Mouse (Mus musculus) heart, postnatal 0 days (tissue): Measurements from ENCODE around the gene Olfr1118. TPM values are rescaled to one million over a fixed set of nuclear protein-coding genes. Genes with fewer than 3 reads are reported as not detected.
A peak's percentile ranks its signal among the peaks of the same experiment; 100 is the strongest.
"Not testable (repeated sequence)": the region's sequence is repeated elsewhere in the genome, so short reads cannot be mapped to it uniquely, and the experiment has no call there.

ENCODE experiments used
- ATAC-seq: fragments of 200-750 bp; cut with Nextera tagmentation; 2 replicates; pipeline ENCODE4 v1.8.0; 2017; ENCODE audit warnings: low read depth, moderate number of reproducible peaks, moderate library complexity; ENCODE audit not compliant: insufficient read depth
- DNase-seq: peaks from one replicate; pipeline ENCODE4 v3.0.0-alpha.2; 2016; ENCODE audit warnings: low spot score
- H3K27ac ChIP-seq: fragments of 300-500 bp; sonication (generic); 2 replicates; pipeline ENCODE4 v1.5.1; 2014; ENCODE audit warnings: low read depth, mild to moderate bottlenecking
- H3K27me3 ChIP-seq: fragments of 300-500 bp; sonication (generic); 2 replicates; pipeline ENCODE4 v1.6.1; 2014; ENCODE audit warnings: low read length, mixed read lengths; ENCODE audit not compliant: control insufficient read depth, insufficient read depth
- H3K36me3 ChIP-seq: fragments of 300-500 bp; sonication (generic); replicated peaks from 2 replicates; pipeline ENCODE4 v1.6.1; 2014; ENCODE audit warnings: low read length, mixed read lengths; ENCODE audit not compliant: control insufficient read depth, insufficient read depth
- H3K4me1 ChIP-seq: fragments of 300-500 bp; sonication (generic); 2 replicates; pipeline ENCODE4 v1.6.1; 2014; ENCODE audit warnings: antibody characterized with exemption; ENCODE audit not compliant: control insufficient read depth, insufficient read depth
- H3K4me2 ChIP-seq: fragments of 300-500 bp; sonication (generic); 2 replicates; pipeline ENCODE4 v1.6.1; 2014; ENCODE audit warnings: low read depth, mild to moderate bottlenecking, low read length, moderate library complexity
- H3K4me3 ChIP-seq: fragments of 300-500 bp; sonication (generic); 2 replicates; pipeline ENCODE4 v1.5.1; 2014; ENCODE audit warnings: low read depth, low read length
- H3K9ac ChIP-seq: fragments of 300-500 bp; sonication (generic); replicated peaks from 2 replicates; pipeline ENCODE4 v1.6.1; 2014; ENCODE audit warnings: low read depth, low read length, mixed read lengths
- H3K9me3 ChIP-seq: fragments of 300-500 bp; sonication (generic); replicated peaks from 2 replicates; pipeline ENCODE4 v1.6.1; 2016; ENCODE audit warnings: low read length; ENCODE audit not compliant: control insufficient read depth
- CTCF ChIP-seq: IDR thresholded peaks from 2 replicates; pipeline ENCODE4 v1.5.1; 2016; ENCODE audit warnings: antibody characterized with exemption, control low read depth, low read depth
- EP300 ChIP-seq: IDR thresholded peaks from 2 replicates; pipeline ENCODE4 v1.6.1; 2016; ENCODE audit warnings: antibody characterized with exemption, low read depth
- WGBS: fragments of 180-500 bp; shearing (Covaris S2); extraction: QIAGEN DNeasy Blood & Tissue Kit; methylation state at CpG from one replicate; pipeline ENCODE4 v1.1.7; 2014; 5-methylcytosine and 5-hydroxymethylcytosine counted together
- polyA plus RNA-seq: library from polyadenylated mRNA; unstranded; fragments of >200 nt; fragmentation: Nextera tagmentation; extraction: Ambion mirVana; gene quantifications from 2 replicates; pipeline ENCODE4 v1.2.1, GENCODE M21; 2015
- total RNA-seq: library from RNA; depleted of rRNA; stranded (reverse); fragments of >200 nt; gene quantifications from 2 replicates; pipeline ENCODE4 v1.2.3, GENCODE M21; 2014; ENCODE audit warnings: low replicate concordance; rRNA removed

Olfr1118 gene
- total RNA-seq (not detected in 2 replicates), polyA plus RNA-seq (not detected in 2 replicates)

DNA sequence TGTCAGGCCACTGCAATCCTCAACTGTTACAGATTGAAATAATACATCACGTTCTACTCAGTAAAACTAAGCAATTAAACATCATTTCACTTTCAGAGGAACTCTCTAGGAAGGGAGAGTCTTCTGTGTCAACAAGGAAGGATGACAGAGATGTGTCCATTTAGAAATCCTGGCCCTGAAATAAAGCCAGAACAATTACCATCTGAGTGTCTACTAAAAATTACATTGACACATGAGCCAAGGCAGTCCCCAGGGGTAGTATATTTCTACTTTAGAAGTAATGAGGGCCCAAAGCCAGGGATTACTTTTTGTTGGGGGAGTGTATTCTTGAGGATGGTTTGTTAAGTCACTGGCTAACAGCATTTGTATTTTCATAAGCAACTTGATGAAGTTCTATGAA lies at the start of gene Olfr1118:
Olfr1118 (plus strand) TSS at position 301 of the 400 bp plus-strand sequence.
- H3K9ac ChIP-seq, result no peak within 1 kb of the TSS
- TF ChIP-seq EP300 (no peak), CTCF (no peak)
- no peak within 1 kb of the TSS for H3K27ac ChIP-seq
- 50% methylated on average over 1 of the region's 1 CpGs for WGBS
- ATAC-seq (no peak), DNase-seq (no peak)
- H3K36me3 ChIP-seq, result no peaks in the 10 kb centered on the region
- no peaks in the 10 kb centered on the region for H3K27me3 ChIP-seq
- no peaks in the 10 kb centered on the region for H3K9me3 ChIP-seq
- H3K4me3 ChIP-seq, result no peak within 1 kb of the TSS
- H3K4me2 ChIP-seq, result no peak within 1 kb of the TSS
- no peaks in the 10 kb centered on the region for H3K4me1 ChIP-seq

DNA sequence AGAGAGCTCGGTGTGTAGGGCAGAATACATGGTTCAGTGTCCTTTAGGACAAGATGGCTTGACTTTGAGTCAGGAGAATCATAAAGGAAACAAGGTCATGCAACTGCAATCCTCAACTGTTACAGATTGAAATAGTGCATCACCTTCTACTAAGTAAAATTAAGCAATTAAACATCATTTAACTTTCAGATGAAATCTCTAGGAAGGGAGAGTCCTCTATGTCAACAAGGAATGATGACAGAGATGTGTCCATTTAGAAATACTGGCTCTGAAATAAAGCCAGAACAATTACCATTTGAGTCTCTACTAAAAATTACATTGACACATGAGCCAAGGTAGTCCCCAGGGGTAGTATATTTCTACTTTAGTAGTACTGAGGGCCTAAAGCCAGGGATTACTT lies 40.1 kb upstream of the Olfr1118 start, which contains the start of gene Olfr1116:
Olfr1116 (plus strand) TSS at position 301 of the 400 bp plus-strand sequence.
- no peaks in the 10 kb centered on the region for H3K4me1 ChIP-seq
- no peak within 1 kb of the TSS for H3K27ac ChIP-seq
- no peak within 1 kb of the TSS for H3K4me2 ChIP-seq
- 67% methylated on average over 1 of the region's 1 CpGs for WGBS
- no peak for TF ChIP-seq CTCF
- no peak for TF ChIP-seq EP300
- DNase-seq (no peak), ATAC-seq (no peak)
- no peaks in the 10 kb centered on the region for H3K9me3 ChIP-seq
- no peaks in the 10 kb centered on the region for H3K36me3 ChIP-seq
- no peaks in the 10 kb centered on the region for H3K27me3 ChIP-seq
- H3K9ac ChIP-seq, result no peak within 1 kb of the TSS
- H3K4me3 ChIP-seq, result no peak within 1 kb of the TSS

DNA sequence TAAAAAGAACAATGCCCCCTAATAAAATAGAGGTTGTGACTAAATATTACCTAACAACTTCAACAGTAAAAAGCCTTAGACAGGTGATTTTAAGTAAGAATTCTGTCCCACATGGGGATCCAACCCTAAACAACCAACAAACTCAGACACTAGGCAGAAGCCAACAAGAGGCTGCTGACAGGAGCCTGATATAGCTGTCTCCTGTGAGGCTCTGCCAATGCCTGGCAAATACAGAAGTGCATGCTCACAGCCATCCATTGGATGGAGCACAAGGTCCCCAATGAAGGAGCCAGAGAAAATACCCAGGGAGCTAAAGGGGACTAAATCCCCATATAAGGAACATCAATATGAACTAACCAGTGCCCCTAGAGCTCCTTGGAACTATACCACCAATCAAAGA lies 13.4 kb upstream of the Olfr1118 start:
- H3K4me1 ChIP-seq, H3K4me3 ChIP-seq, H3K36me3 ChIP-seq, H3K27ac ChIP-seq, H3K4me2 ChIP-seq, H3K27me3 ChIP-seq, DNase-seq, H3K9ac ChIP-seq, H3K9me3 ChIP-seq: not testable (repeated sequence)
- ATAC-seq, result peak; percentile 36; the same call in 1 of the 2 replicates

DNA sequence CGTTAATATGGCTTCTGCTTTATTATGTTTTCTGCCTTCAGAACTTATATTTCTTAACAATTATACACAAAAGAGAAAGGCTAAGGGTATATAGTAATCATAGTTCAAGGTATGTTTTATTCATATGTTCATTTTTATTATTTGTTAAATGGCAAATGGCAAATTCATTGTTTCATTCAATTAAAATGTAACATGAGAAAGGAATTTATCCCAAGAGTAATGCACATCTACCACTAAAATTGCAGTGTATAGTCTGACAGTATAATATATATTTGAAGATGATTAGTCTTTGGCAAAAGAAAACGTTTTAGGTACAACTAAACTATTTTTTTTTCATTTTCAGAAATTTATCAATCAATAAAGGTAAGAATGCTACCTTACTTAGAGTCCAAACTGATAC lies 47.1 kb downstream of the Olfr1118 start, which contains the start of gene Olfr1120:
Olfr1120 (plus strand) TSS at position 301 of the 400 bp plus-strand sequence.
- Histone ChIP-seq H3K27ac (no peak within 1 kb of the TSS), H3K4me2 (no peak within 1 kb of the TSS), H3K9me3 (no peaks in the 10 kb centered on the region), H3K27me3 (no peaks in the 10 kb centered on the region), H3K9ac (no peak within 1 kb of the TSS), H3K4me1 (no peaks in the 10 kb centered on the region), H3K36me3 (no peaks in the 10 kb centered on the region), H3K4me3 (no peak within 1 kb of the TSS)
- DNase-seq (no peak), ATAC-seq (no peak)
- WGBS, result 36% methylated on average over 2 of the region's 2 CpGs
- TF ChIP-seq CTCF (no peak), EP300 (no peak)

DNA sequence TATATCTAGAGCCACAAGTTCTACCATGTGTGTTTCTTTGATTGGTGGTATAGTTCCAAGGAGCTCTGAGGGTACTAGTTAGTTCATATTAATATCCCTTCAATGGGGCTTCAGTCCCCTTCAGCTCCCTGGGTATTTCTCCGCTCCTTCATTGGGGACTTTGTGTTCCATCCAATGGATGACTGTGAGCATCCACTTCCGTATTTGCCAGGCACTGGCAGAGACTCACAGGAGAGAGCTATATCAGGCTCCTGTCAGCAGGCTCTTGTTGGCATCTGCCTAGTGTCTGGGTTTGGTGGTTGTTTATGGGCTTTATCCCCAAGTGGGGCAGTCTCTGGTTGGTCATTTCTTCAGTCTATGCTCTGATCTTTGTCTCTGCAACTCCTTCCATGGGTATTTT lies 52.7 kb downstream of the Olfr1118 start:
- not testable (repeated sequence) for H3K27me3 ChIP-seq, ATAC-seq, H3K4me3 ChIP-seq, H3K4me1 ChIP-seq, H3K4me2 ChIP-seq, H3K9ac ChIP-seq, H3K27ac ChIP-seq, H3K36me3 ChIP-seq, DNase-seq, H3K9me3 ChIP-seq
- WGBS, result 47% methylated on average over 2 of the region's 2 CpGs

Other genes with a start within 250 kb of the Olfr1118 start
- gene Olfr1107, start 231.8 kb upstream of the Olfr1118 start, total RNA-seq, result not detected in 2 replicates
- gene Olfr1107, start 231.8 kb upstream of the Olfr1118 start, polyA plus RNA-seq, result not detected in 2 replicates
- gene Olfr1109, start 211.6 kb upstream of the Olfr1118 start, total RNA-seq, result not detected in 2 replicates
- not detected in 2 replicates for gene Olfr1109, start 211.6 kb upstream of the Olfr1118 start, polyA plus RNA-seq
- gene Olfr259, start 193.0 kb upstream of the Olfr1118 start, total RNA-seq, result not detected in 2 replicates
- gene Olfr259, start 193.0 kb upstream of the Olfr1118 start, polyA plus RNA-seq, result not detected in 2 replicates
- gene Olfr1110, start 167.3 kb upstream of the Olfr1118 start, total RNA-seq, result not detected in 2 replicates
- not detected in 2 replicates for gene Olfr1110, start 167.3 kb upstream of the Olfr1118 start, polyA plus RNA-seq
- not detected in 2 replicates for gene Olfr1111, start 155.0 kb upstream of the Olfr1118 start, total RNA-seq
- gene Olfr1111, start 155.0 kb upstream of the Olfr1118 start, polyA plus RNA-seq, result not detected in 2 replicates
- not detected in 2 replicates for gene Olfr1112, start 119.8 kb upstream of the Olfr1118 start, total RNA-seq
- gene Olfr1112, start 119.8 kb upstream of the Olfr1118 start, polyA plus RNA-seq, result not detected in 2 replicates
- not detected in 2 replicates for gene Olfr1113, start 98.6 kb upstream of the Olfr1118 start, total RNA-seq
- gene Olfr1113, start 98.6 kb upstream of the Olfr1118 start, polyA plus RNA-seq, result not detected in 2 replicates
- not detected in 2 replicates for gene Olfr1115, start 59.6 kb upstream of the Olfr1118 start, total RNA-seq
- gene Olfr1115, start 59.6 kb upstream of the Olfr1118 start, polyA plus RNA-seq, result not detected in 2 replicates
- gene Olfr1116, start 40.0 kb upstream of the Olfr1118 start, total RNA-seq, result not detected in 2 replicates
- gene Olfr1116, start 40.0 kb upstream of the Olfr1118 start, polyA plus RNA-seq, result not detected in 2 replicates
- gene Olfr1120, start 47.2 kb downstream of the Olfr1118 start, total RNA-seq, result not detected in 2 replicates
- not detected in 2 replicates for gene Olfr1120, start 47.2 kb downstream of the Olfr1118 start, polyA plus RNA-seq
- not detected in 2 replicates for gene Olfr1121, start 62.3 kb downstream of the Olfr1118 start, total RNA-seq
- gene Olfr1121, start 62.3 kb downstream of the Olfr1118 start, polyA plus RNA-seq, result not detected in 2 replicates
- not detected in 2 replicates for gene Olfr1122, start 78.3 kb downstream of the Olfr1118 start, total RNA-seq
- gene Olfr1122, start 78.3 kb downstream of the Olfr1118 start, polyA plus RNA-seq, result not detected in 2 replicates
- gene Olfr1123, start 109.1 kb downstream of the Olfr1118 start, total RNA-seq, result not detected in 2 replicates
- gene Olfr1123, start 109.1 kb downstream of the Olfr1118 start, polyA plus RNA-seq, result not detected in 2 replicates
- not detected in 2 replicates for gene Olfr1124, start 122.7 kb downstream of the Olfr1118 start, total RNA-seq
- 0.04 TPM in 2 replicates for gene Olfr1124, start 122.7 kb downstream of the Olfr1118 start, polyA plus RNA-seq
- not detected in 2 replicates for gene Olfr1126, start 146.4 kb downstream of the Olfr1118 start, total RNA-seq
- not detected in 2 replicates for gene Olfr1126, start 146.4 kb downstream of the Olfr1118 start, polyA plus RNA-seq
- gene Pramel7, start 189.5 kb downstream of the Olfr1118 start, total RNA-seq, result not detected in 2 replicates
- not detected in 2 replicates for gene Pramel7, start 189.5 kb downstream of the Olfr1118 start, polyA plus RNA-seq
- not detected in 2 replicates for gene Pramel6, start 199.0 kb downstream of the Olfr1118 start, total RNA-seq
- gene Pramel6, start 199.0 kb downstream of the Olfr1118 start, polyA plus RNA-seq, result not detected in 2 replicates
- gene Olfr153, start 224.2 kb downstream of the Olfr1118 start, total RNA-seq, result not detected in 2 replicates
- gene Olfr153, start 224.2 kb downstream of the Olfr1118 start, polyA plus RNA-seq, result not detected in 2 replicates
- not detected in 2 replicates for gene Olfr1128, start 238.0 kb downstream of the Olfr1118 start, total RNA-seq
- gene Olfr1128, start 238.0 kb downstream of the Olfr1118 start, polyA plus RNA-seq, result not detected in 2 replicates